10 mouse cellular contexts compared by ENCODE assay signal in the genomic region with DNA sequence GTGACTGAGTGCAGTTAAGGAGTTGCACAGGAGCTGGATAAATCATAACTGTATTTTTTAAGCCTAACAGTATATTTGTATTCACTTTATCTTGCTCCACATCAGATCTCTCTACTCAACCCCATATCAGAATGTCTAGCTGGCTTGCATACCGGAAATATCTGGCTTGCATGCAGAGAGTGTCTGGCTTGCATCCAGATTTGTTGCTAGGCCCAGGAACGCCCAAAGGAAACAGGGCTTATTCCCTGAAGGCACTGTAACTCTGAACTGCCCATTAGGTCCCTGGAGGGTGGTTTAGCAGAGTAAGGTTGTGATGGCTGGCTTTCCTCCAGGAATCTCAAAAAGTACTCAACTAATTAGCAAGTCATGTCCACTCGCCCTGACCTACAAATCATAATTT.
A peak's percentile ranks its signal among the peaks of the same experiment; 100 is the strongest.
DNase-seq lines count a peak whose midpoint lies in the region; ATAC-seq lines count a peak whose summit lies in the region.
"Had no signal": no experiment of that assay in that cellular context is flagged by ENCODE, and none has a peak within 500 bp of the region (broad histone marks: within the 10 kb centered on the region; RNA-seq: fewer than 3 reads in every experiment).

No protein-coding gene starts in this region.

- 53% methylated on average over 3 of the region's 3 CpGs for WGBS in embryonic facial prominence, embryonic 14.5 days
- WGBS in embryonic facial prominence, embryonic 10.5 days: 82% methylated on average over 3 of the region's 3 CpGs

- H3K9ac ChIP-seq in embryonic facial prominence, embryonic 14.5 days (ENCODE audit: low read depth, low read length): no peak overlapping the region

- no peak overlapping the region for H3K4me3 ChIP-seq in embryonic facial prominence, embryonic 14.5 days (ENCODE audit: low read depth, low read length)
- H3K4me3 ChIP-seq in embryonic facial prominence, embryonic 10.5 days: no peak overlapping the region

- no peaks in the 10 kb centered on the region for H3K9me3 ChIP-seq in embryonic facial prominence, embryonic 14.5 days (ENCODE audit: control insufficient read depth, low read length)
- no peaks in the 10 kb centered on the region for H3K9me3 ChIP-seq in embryonic facial prominence, embryonic 10.5 days

- ATAC-seq in embryonic facial prominence, embryonic 14.5 days (ENCODE audit: low read depth): no peak
- ATAC-seq: forebrain, embryonic 16.5 days had no signal

- H3K27me3 ChIP-seq in embryonic facial prominence, embryonic 14.5 days (replicated peaks; ENCODE audit: control insufficient read depth, insufficient read depth, low read length): no peaks in the 10 kb centered on the region
- no peaks in the 10 kb centered on the region for H3K27me3 ChIP-seq in embryonic facial prominence, embryonic 10.5 days (replicated peaks; ENCODE audit: low read depth, poor library complexity, severe bottlenecking)

- H3K4me2 ChIP-seq in embryonic facial prominence, embryonic 14.5 days (ENCODE audit: low read depth, low read length): no peak overlapping the region

- H3K36me3 ChIP-seq in embryonic facial prominence, embryonic 14.5 days (ENCODE audit: control insufficient read depth, insufficient read depth, low read length): no peaks in the 10 kb centered on the region
- H3K36me3 ChIP-seq in embryonic facial prominence, embryonic 10.5 days (replicated peaks): no peaks in the 10 kb centered on the region

- H3K27ac ChIP-seq in embryonic facial prominence, embryonic 14.5 days (replicated peaks; ENCODE audit: low read depth, low read length): no peak overlapping the region
- H3K27ac ChIP-seq in embryonic facial prominence, embryonic 10.5 days (replicated peaks): no peak overlapping the region
- H3K27ac ChIP-seq: macrophage had no signal

- no peaks in the 10 kb centered on the region for H3K4me1 ChIP-seq in embryonic facial prominence, embryonic 14.5 days (ENCODE audit: control insufficient read depth, insufficient read depth, low read length)
- no peaks in the 10 kb centered on the region for H3K4me1 ChIP-seq in embryonic facial prominence, embryonic 10.5 days

- DNase-seq in embryonic facial prominence, embryonic 14.5 days (ENCODE audit: low spot score): peak; percentile 49
- no peak for DNase-seq in embryonic facial prominence, embryonic 10.5 days (ENCODE audit: low spot score)
- DNase-seq in 3T3-L1 (ENCODE audit: low read depth, low spot score): peak; percentile 75
- peak; percentile 43 for DNase-seq in heart, postnatal 4 days
- peak; percentile 44 to 55 for DNase-seq in kidney, postnatal 36 days
- no peak for DNase-seq in gastrocnemius, adult 8-10 months (ENCODE audit: low spot score in 2 of 2)
- DNase-seq in retina, postnatal 1 day: no peak
- no peak for DNase-seq in layer of hippocampus, postnatal 14 days (ENCODE audit: low spot score in 2 of 2)

Comparison
In these comparisons a context has a peak if more than half of its experiments do, and no peak if none do; other contexts are left out.
1. DNase-seq: peak in embryonic facial prominence, embryonic 14.5 days (single experiment), 3T3-L1 (single experiment), heart, postnatal 4 days (single experiment) and kidney, postnatal 36 days (2 of 2); none in embryonic facial prominence, embryonic 10.5 days (single experiment), gastrocnemius, adult 8-10 months (0 of 2), retina, postnatal 1 day (single experiment) and layer of hippocampus, postnatal 14 days (0 of 2).